In genomic region chr14:87415808-87416721, GRCm38 (mm10) we compare ENCODE assay signal across 8 mouse cellular contexts. TPM values are rescaled to one million over a fixed set of nuclear protein-coding genes. Genes with fewer than 3 reads are reported as not detected.
DNase-seq lines count a peak whose midpoint lies in the region; ATAC-seq lines count a peak whose summit lies in the region.

Gene Tdrd3 (plus strand): TSS chr14:87416639.

- WGBS in heart, embryonic 14.5 days = under 1% methylated on average over 84 of the region's 85 CpGs
- 1% methylated on average over 85 of the region's 85 CpGs for WGBS in liver, embryonic 13.5 days (ENCODE audit: insufficient replicate concordance)
- under 1% methylated on average over 85 of the region's 85 CpGs for WGBS in stomach, embryonic 16.5 days

- no peaks in the 10 kb centered on the region for H3K27me3 ChIP-seq in heart, embryonic 14.5 days (ENCODE audit: control insufficient read depth, insufficient read depth, low read length)
- no peaks in the 10 kb centered on the region for H3K27me3 ChIP-seq in liver, embryonic 13.5 days
- no peaks in the 10 kb centered on the region for H3K27me3 ChIP-seq in stomach, embryonic 16.5 days (ENCODE audit: control insufficient read depth, insufficient read depth, low read length)

- H3K4me1 ChIP-seq in heart, embryonic 14.5 days (ENCODE audit: control insufficient read depth in 2 of 2, insufficient read depth in 2 of 2, low read length in 2 of 2) = peaks cover 2 to 24% of the 10 kb centered on the region in 2 experiments; a peak in 3 of 4 replicates
- peaks cover 40% of the 10 kb centered on the region for H3K4me1 ChIP-seq in liver, embryonic 13.5 days (replicated peaks)
- H3K4me1 ChIP-seq in stomach, embryonic 16.5 days (ENCODE audit: control insufficient read depth, insufficient read depth, low read length) = peaks cover 12% of the 10 kb centered on the region

- peak; percentile 92 for DNase-seq in c-Kit-negative CD71-positive TER-119-positive erythroid progenitor cells, embryonic 14.5 days (ENCODE audit: low read depth, low spot score)
- DNase-seq in fibroblast of lung, adult 2 months (ENCODE audit: low read depth) = peak; percentile 91
- peak; percentile 97 for DNase-seq in kidney, postnatal 14 days
- peak; percentile 93 for DNase-seq in liver, embryonic 13.5 days
- peak; percentile 87 for DNase-seq in neural tube, embryonic 10.5 days (ENCODE audit: extremely low spot score, low spot score)

- H3K9me3 ChIP-seq in heart, embryonic 14.5 days (ENCODE audit: control insufficient read depth, low read length) = no peaks in the 10 kb centered on the region
- H3K9me3 ChIP-seq in liver, embryonic 13.5 days (replicated peaks) = no peaks in the 10 kb centered on the region
- H3K9me3 ChIP-seq in stomach, embryonic 16.5 days (replicated peaks; ENCODE audit: control insufficient read depth, low read length) = no peaks in the 10 kb centered on the region

- peak within 1 kb of the TSS; percentile 71 for H3K4me2 ChIP-seq in heart, embryonic 14.5 days (ENCODE audit: low read length)
- peak within 1 kb of the TSS; percentile 99 for H3K4me2 ChIP-seq in liver, embryonic 13.5 days
- H3K4me2 ChIP-seq in stomach, embryonic 16.5 days (ENCODE audit: low read depth, low read length) = peak within 1 kb of the TSS; percentile 86

- peak within 1 kb of the TSS; percentile 95 to 100 for H3K27ac ChIP-seq in heart, embryonic 14.5 days (replicated peaks in 1 of 2; ENCODE audit: control insufficient read depth in 1 of 2, insufficient read depth in 1 of 2, low read depth in 2 of 2, low read length in 2 of 2)
- peak within 1 kb of the TSS; percentile 99 for H3K27ac ChIP-seq in liver, embryonic 13.5 days
- H3K27ac ChIP-seq in stomach, embryonic 16.5 days (ENCODE audit: low read length) = peak within 1 kb of the TSS; percentile 100

- H3K36me3 ChIP-seq in heart, embryonic 14.5 days (ENCODE audit: control insufficient read depth, insufficient read depth, low read length) = no peaks in the 10 kb centered on the region
- no peaks in the 10 kb centered on the region for H3K36me3 ChIP-seq in liver, embryonic 13.5 days
- H3K36me3 ChIP-seq in stomach, embryonic 16.5 days (ENCODE audit: control insufficient read depth, insufficient read depth, low read length) = no peaks in the 10 kb centered on the region

- peak within 1 kb of the TSS; percentile 75 to 88 for H3K4me3 ChIP-seq in heart, embryonic 14.5 days (ENCODE audit: control insufficient read depth in 1 of 2, insufficient read depth in 1 of 2, low read depth in 1 of 2, low read length in 2 of 2)
- H3K4me3 ChIP-seq in liver, embryonic 13.5 days (replicated peaks) = peak within 1 kb of the TSS; percentile 85
- peak within 1 kb of the TSS; percentile 84 for H3K4me3 ChIP-seq in stomach, embryonic 16.5 days (replicated peaks; ENCODE audit: low read length)

- peak within 1 kb of the TSS; percentile 95 for H3K9ac ChIP-seq in heart, embryonic 14.5 days (ENCODE audit: low read length)
- peak within 1 kb of the TSS; percentile 95 for H3K9ac ChIP-seq in liver, embryonic 13.5 days
- H3K9ac ChIP-seq in stomach, embryonic 16.5 days (ENCODE audit: low read length) = peak within 1 kb of the TSS; percentile 98

- peak; percentile 87 for ATAC-seq in CD4-positive, CD25-positive, alpha-beta regulatory T cell, adult 4 months
- peak; percentile 97 for ATAC-seq in heart, embryonic 14.5 days (ENCODE audit: insufficient number of reproducible peaks, insufficient read depth, low FRiP score, low read depth)
- peak; percentile 92 for ATAC-seq in liver, embryonic 13.5 days (ENCODE audit: low read depth)
- ATAC-seq in stomach, embryonic 16.5 days (ENCODE audit: insufficient read depth, low FRiP score) = peak; percentile 95

RNA-seq across cellular contexts. Expression of gene Tdrd3, which starts in this region (rescaled TPM):
- polyA plus RNA-seq in CD4-positive, CD25-positive, alpha-beta regulatory T cell, adult 4 months (2017; shearing (Covaris generic)) = 10 to 100 TPM; 26.1 to 32.5 TPM
- 24.2 and 25.1 TPM in 2 replicates for polyA plus RNA-seq in heart, embryonic 14.5 days (2014; fragmentation: Nextera tagmentation; extraction: Ambion mirVana)
- 7.8 and 10.8 TPM in 2 replicates for polyA plus RNA-seq in liver, embryonic 13.5 days (2015; fragmentation: Nextera tagmentation; extraction: Ambion mirVana)
- 23.9 and 24.6 TPM in 2 replicates for polyA plus RNA-seq in stomach, embryonic 16.5 days (2015; fragmentation: Nextera tagmentation; extraction: Ambion mirVana)

Comparison
In these comparisons a context has a peak if more than half of its experiments do, and no peak if none do; other contexts are left out.
1. Peak in every context shown above with its lines: DNase-seq, ATAC-seq, H3K4me3 ChIP-seq and H3K27ac ChIP-seq.